Mouse (Mus musculus) CD4-positive helper T cell, adult 2 months (primary cell): ENCODE measurements around the gene Kdelr3.

ENCODE experiments used
- DNase-seq: peaks from one replicate; pipeline ENCODE4 v3.0.0-alpha.2; 2012; ENCODE audit warnings: low read depth, missing footprints, low spot score

Kdelr3 gene

DNA sequence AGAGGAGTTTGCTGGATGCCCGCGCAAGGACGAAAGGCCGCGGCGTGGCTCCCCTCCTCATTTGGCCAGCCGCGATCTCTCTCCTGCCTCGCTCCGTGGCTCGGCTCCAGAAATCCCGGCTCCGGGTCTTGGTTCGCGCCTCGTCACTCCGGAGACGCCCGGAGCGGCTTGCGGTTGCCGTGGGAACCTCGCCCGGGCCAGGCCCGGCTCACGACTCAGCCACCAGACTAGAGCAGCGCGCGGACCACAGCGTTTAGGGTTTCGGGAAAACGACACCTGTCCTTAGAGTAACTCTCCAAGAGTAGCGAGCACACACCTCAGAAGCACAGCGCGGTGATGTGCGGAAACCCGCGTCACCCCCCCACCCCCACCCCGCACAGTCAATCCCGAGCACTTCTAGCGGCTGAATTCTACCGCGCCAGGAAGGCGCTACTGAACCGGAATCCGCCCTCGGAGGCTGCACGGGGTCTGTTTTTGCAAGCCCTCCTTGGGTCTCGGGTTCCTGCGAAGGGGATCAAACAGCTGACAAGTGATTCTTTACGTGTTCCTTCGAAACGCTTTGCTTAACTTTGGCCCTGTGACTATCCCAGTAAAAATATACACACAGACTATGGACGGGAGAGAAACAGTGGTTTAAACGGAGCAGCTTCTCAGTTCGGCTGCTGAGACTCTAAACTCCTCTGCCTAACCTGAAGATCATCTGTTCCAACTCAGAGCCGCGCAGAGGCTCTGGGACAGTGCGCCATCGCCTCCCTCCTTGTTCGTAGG, 4.5 kb upstream of the Kdelr3 start:
- DNase-seq = peak; percentile 32

DNA sequence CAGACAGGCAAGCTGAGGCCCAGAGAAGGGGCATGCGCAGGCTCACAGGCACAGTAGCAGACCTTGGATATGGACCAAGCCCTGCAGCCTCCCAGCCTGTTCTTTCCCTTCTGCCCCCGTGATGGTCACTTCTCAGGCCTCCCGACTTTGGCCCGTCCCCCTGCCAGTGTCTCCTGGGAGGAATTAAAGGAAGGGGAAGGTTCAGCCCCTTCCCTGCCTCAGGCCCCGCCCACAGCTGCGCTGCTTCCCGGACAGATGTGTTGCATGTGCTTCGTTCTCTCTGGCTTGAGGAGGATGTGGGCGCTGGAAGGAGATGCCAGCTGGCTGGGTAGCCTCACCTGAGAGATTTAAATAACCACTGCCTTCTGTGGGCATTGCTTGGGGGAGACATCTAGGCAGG, 2.3 kb upstream of the Kdelr3 start:
- DNase-seq = no peak

DNA sequence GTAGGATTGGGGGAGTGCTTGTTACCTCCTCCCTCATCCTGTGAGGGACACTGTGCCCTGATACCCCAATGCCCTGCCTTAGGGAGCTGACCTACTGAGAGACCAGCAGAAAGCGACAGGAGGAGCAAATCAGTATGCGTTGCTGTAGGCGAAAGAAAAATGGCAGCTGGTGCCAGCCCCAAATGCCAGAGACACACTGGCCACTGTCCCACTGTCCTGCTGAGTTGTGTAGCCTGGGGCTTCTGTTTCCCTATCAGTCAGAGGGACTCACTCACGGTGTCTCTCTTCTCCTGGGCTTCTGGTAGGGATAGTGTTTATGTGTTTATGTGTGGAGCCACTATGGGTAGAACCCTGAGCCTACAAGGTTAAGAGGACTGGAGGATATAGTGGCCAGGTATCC, 1.5 kb downstream of the Kdelr3 start:
- DNase-seq = no peak

DNA sequence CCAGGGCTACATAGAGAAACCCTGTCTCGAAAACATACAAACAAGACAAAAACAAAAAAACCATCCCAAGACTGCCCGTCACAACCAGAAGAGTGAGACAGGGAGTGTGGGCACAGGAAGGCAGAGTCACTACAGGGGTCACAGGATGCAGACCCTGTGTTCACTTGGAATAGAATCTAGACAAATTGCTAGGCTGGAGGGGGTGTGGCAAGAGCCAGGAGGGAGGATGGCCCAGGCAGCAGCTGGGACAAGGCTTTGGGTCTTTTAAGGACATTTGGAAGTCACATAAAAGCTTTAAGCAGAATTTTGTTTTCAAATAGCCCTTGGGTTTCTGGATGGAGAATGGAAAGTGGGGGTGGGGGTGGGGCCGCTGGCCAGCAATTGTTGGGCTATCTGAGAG, 2.4 kb downstream of the Kdelr3 start:
- no peak for DNase-seq

DNA sequence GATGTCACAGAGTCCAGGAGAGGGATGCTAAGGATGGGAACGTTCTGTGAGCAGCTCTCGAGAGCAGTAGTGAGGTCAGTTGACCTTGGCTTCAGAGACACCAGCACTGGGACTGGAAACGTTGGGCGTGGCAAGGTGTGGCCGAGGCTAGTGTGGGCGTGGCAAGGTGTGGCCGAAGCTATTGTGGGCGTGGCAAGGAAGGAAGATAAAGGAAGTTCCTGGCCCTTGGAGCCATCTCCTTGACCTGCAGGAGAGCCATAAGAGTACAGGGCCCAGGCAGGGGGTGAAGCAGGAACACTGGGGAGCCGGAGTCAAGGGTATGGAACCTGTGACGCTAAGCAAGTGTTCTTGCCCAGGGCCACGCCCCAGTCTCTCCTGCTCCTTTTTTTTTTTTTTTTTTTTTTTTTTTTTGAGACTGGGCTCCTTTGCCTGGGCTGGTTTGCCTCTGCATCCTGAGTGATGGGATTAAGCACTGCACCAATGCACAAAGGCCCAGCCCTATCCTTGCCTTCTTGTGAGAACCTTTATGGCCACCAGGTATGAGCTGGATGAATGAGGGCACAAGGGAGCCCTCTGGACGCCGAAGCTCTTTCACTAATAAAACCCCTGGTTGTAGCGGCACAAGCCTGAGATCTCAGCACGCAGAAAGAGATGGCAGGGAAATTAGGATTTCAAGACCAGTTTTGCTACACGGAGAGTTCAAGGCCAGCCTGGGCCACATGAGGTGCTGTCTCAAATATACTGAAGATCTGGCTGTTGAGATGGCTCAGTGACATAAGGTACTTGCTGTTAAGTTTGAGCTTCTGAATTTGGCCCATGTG, 3.4 kb downstream of the Kdelr3 start:
- no peak for DNase-seq

DNA sequence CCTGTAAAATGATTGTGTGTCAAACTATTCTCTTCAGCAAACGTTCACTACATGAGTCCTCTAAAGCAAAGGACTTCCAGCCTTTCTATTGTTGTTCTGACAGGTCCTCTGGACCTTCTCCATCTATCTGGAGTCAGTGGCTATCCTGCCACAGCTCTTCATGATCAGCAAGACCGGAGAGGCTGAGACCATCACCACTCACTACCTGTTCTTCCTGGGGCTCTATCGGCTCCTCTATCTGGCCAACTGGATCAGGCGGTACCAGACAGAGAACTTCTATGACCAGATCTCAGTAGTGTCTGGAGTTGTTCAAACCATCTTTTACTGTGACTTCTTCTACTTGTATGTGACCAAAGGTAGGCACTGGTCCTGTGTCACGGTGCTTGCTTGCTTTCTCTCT, 9.4 kb downstream of the Kdelr3 start:
- no peak for DNase-seq

DNA sequence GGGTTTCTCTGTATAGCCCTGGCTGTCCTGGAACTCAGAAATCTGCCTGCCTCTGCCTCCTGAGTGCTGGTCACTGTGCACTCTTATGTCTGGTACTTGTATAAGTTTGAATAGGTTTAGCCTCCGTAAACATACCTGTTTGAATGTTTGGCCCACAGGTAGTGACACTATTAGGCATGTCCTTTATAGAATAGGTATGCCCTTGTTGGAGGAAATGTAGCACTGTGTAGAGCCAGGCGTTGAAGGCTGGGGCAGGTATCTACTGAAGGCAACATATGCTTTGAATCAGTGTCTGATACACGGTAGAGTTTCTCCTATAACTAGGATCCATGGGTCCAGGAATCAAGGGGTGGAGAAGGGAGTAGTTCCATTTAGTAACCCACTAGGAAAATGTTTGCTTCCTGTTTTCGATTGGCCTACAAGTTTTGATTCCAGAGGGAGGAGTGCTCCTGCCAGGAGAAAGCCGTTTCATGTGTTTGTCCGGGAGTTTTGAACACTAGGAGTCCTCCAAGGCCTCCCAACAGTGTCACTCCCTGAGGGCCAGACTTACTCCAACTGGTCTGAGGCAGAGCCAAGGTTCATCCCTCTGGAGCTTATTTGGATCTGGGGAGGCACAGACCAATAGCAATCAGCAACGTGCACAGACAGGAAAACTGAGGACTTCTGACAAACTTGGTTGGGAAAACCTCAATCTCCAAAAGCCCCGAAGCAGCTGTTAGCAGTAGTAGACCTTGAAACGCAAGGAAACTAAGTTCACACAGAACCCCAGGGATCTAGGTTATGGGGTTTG, 10.0 kb downstream of the Kdelr3 start:
- no peak for DNase-seq

DNA sequence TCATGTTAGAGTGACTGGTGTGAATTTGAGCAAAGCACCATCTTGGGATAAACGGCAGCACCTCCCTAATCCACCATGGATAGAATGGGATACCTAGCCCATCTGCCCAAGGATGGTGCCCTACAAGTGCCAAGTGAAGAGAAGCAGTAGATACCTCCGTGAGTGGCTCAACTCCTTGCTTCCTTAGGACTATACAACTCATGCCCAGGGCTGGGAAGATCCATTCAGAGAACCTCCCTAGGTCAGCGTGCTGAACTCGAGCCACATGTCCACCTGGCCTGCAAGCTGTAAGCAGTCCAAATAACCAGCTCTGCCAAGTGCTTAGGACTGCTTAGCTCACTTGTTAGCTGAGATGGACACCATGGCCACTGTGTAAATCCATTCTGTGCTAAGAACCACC, 11.0 kb downstream of the Kdelr3 start:
- no peak for DNase-seq

DNA sequence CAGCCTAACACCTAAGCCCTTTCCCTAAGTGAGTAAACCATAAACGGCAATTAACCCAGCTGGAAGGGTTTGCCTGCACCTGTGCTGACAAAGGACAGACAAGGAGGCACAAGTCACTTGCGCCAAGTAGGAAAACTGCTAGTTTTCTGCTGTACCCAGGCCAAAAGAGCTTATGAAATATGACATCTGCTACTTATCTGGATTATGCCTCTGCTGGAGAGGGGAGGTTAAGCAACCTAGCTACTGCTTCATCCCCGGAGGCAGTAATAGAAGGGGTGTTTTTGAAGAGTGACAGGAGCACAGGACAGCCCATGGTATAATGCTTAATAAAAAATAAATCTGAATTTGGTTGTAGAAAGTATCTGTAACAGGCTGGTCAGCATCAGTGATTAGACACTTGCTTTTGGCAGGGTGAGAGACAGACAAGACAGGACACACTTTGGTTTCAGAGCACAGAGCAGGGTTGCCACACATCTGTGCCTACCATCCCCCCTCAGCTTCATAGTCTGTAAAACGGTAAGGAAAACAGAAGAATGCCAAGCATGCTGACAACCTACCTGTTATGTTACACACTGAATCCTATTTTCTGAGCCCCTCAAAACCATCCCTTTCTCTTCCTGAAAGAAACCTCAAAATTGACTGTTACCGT, 11.9 kb downstream of the Kdelr3 start:
- DNase-seq = no peak

DNA sequence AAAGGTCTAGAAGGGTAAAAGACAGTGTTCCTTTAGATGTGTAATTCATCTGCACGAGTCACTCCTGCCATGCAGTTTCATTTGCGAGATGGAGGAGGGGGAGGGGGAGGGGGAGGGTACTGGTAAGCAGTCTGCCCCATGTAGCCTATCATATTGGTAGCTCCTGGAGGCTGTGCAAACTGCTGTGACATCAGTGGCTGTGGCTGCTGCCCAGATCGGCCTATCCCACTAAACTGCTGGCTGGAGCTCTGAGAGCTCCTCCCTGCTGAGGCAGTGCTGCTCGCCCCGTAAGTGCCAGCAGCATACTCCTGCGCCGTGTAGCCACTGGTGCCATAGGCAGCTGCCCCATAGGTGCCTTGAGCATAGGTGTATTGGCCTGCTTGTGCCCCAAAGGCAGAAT, 13.7 kb downstream of the Kdelr3 start:
- DNase-seq = no peak

DNA sequence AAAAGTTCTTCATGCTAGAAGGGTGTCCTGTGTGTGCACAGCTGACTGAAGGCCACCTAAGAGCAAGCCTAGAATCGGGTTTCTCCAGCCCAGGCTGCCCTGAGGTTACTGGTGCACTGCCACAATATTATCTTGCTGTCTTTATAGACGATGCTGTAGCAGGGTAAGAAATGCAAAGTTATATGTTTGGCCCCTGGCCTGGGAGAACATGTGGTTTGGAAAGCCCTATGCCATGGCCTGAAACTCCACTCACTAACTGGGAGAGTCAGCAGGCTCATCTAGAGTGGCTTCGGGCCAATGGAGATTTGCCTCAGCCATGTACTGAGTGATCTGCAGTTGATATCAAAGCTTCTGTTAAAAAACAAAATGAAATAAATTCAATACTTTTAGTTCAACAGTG, 17.6 kb downstream of the Kdelr3 start:
- no peak for DNase-seq

DNA sequence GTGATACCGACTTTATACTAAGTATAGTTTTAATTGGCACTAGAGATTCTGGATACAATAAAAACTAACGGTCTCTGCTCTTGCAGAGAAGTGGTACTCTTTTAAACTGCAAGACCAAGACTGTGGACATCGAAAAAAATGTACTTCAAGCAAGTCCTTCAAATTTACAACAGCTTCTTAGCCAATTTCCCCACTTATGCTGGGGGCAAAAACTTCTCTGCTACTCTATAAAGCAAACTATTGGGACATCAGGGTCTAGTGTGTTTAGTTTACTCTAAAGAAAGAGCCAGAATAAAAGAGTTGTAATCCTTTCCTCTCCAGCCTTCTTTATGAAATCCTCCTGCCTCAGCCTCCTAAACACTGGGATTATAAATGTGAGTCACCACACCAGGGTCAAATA, 27.8 kb downstream of the Kdelr3 start:
- no peak for DNase-seq

DNA sequence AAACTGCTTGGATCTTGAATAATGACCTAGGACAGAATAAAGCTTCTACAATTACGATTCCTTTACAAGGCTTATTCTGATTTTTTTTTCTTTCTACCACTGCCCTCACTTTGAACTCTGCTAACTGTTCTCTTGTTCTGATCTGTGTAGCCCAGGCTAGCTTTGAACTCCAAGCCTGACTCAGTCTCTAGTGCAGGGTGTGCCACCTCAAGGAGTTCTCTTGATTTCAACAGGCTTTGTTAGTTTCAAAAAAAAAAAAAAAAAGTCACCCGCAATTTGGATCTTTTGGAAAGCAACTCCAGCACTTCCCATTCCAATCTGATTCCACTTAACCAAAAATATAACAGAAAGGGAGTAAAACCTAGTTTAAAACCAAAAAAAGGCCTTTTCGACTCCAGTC, 29.3 kb downstream of the Kdelr3 start:
- DNase-seq = peak; percentile 25

DNA sequence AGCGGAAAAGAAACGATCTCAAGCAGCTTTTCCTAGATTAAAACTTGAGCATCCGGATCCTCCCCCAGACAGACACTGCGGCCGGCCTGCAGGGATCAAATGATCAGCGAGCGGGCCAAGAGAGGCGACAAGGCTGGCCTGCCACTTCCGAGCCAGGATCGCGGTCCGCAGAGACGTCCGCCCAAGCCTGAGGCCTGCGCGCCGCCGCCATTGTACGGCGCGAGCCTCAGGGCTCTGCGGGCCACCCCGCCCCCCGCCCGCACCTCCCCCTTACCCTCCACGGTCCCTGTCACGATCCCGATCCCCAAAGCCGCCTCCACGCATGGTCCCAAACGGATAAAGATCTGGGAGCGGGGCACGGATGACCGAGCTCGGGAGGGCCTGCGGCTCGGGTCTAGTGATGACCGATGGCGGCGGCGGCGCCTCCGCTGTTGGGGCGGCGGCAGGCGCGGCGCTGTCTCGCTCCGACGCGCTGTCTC, 29.7 kb downstream of the Kdelr3 start:
- no peak for DNase-seq

DNA sequence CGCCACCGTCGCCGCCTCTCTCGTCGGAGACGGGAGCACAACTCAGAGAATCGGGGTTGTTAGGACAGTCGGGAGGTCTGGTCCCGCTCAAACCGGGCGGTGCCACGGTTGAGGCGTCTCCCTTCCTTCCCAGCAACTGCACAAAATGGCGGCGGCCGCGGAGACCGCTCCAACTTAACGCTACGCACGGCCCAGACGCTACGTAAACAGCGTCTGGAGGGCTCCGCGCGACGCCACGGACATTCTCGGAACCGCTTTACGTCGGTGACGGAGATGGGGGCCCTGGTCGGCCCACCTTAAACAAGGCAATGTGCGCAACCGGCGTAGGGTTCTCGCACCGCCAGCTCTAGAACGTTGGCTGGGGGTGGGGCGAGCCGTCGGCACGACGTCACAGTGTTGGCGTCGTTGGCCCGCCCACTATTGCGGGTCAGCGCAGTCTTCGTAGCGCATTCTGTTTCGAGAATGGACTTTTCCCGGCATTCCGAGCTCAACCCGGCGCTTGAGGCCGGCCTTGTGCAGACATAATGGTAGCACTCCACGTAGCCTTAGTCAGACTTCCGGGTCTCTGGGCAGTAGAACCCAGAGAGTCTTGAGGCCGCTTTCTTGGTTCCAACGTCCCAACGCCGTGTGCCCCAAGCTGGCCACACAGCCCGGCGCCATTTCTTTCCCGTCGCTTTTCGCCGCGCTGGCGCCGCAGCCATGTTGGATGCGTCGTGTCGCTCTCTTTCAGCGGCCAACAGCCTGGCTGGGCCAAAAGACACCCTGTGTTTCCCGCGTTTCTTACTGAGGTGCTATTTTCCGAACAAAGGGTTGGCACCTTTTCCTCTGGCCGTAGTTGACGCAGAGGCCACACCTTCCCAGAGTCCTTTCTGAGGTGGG, 30.4 kb downstream of the Kdelr3 start, which contains the start of gene Ddx17:
Ddx17 (minus strand) TSS at position 332 of the 879 bp plus-strand sequence.
- DNase-seq = peak; percentile 97

DNA sequence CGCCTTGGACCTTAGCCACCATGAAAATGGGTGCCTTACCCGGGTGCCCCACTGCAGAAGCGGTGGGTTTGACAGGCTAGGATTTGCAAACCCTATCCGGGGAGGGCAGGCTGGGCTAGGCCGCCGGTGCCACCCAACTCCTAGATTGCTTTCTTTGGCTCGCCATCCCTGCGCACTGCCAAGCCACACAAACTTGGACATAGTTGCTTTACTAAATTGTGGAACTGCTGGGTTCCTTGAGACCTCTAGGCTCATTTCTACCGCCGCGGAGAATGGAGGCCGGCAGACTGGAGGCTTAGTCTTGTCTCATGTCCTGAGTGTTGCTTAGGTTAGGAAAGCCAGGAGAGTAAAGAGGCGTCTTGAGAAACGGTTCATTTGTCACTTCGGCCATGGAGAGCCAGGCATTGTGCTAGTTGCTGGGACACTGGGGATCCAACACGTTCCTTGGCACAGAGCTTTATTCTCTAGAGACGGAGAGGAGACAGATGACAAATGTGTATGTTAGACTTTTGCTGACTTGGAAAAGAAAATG, 31.1 kb downstream of the Kdelr3 start:
- DNase-seq = no peak

DNA sequence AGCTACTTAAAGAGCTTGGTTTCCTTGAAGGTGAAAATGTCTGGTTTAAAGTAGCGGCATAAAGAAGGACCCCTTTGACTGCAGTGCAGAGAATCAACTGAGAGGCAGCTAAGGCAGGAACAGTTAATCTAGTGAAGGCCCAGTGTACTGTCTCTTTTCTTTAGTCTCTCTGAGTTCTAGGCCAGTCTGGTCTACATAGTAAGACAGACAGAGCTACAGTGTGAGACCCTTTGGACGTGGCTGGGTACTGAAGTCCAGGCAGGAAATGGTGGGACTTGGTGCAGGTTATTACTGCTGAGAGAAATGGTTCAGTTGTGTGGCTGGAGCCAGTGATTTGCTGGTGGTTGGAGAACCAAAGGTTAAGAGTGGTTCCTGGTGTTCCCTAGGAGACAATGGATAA, 32.0 kb downstream of the Kdelr3 start:
- no peak for DNase-seq

DNA sequence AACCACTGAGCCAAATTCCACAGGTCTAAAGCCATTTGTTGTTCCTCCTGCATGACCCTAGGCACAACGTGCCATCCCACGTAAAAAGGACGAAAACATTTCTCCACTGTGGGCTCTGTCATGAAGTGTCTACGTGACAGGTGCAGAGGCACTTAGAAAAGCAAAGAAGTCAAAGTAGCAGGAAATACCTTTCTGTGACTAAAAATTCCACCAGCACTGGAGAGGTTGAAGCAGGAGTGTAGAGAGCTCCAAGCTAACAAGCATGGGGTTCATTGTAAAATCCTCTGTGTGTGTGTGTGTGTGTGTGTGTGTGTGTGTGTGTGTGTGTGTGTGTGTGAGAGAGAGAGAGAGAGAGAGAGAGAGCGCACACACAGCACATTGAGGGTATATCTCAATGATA, 36.4 kb downstream of the Kdelr3 start:
- no peak for DNase-seq

DNA sequence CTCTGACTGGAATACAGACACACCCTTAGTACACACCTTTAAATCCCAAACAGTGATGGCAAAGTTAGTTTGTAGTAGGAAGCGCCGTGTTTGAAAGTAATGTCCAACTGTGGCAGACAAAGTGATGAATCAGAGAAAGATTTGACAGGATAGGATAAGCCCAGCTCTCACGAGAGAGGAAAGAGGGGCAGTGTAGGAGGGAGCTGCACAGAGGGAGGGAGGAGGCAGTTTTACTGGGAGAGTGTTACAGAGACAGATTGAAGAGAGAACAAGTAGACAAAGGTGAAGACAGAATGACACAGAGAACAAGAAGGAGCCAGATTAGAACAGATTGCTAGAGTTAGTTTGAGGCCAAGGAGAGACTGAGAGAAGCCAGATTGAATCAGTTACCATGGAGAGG, 43.4 kb downstream of the Kdelr3 start:
- no peak for DNase-seq

DNA sequence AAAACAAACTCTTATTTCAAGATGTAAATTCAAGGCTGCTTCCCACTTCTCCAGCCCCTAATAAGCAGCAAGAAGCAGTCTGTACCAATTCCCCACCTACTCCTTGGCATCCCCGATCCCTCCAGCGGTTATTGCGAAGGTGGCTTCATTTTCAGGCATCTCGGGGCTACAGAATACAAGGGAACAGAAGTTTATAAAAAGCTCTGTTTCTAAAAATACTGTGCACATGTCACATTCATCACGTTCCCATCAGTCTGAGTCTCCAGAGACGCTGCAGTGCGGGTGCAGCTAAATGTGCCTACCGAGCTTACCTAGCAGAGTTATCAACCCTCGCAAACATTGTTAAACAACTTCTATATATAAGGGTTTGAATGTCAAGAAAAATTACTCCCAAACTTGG, 46.2 kb downstream of the Kdelr3 start:
- DNase-seq = no peak
